Mouse (Mus musculus): ENCODE measurements around the gene Fndc1. TPM values are rescaled to one million over a fixed set of nuclear protein-coding genes. Genes with fewer than 3 reads are reported as not detected.

Gene Fndc1
- total RNA-seq, 2 experiments from 2014 or later = 88.5 to 107 TPM

- DNase-seq = peak; percentile 46
- intact Hi-C loops (cut with DNase I; ENCODE audit: low total_unique reads) = loop anchor here (10.0 kb wide), 1 partner anchor 233 kb away; no protein-coding TSS in a partner anchor
Observed at GRCm38 (mm10) chr17:7827586-7827985, 484 bp upstream of the Fndc1 start.

GRCm38 (mm10) chr17:7825416-7825815, 1.7 kb downstream of the Fndc1 start:
- peak; percentile 73 for DNase-seq
- intact Hi-C loops (cut with DNase I; ENCODE audit: low total_unique reads) = loop anchor here (10.0 kb wide), 1 partner anchor 231 kb away; no protein-coding TSS in a partner anchor

- DNase-seq = peak; percentile 68
- intact Hi-C loops (cut with DNase I; ENCODE audit: low total_unique reads) = loop anchor here (5.0 to 10.0 kb wide), 2 partner anchors 227 to 379 kb away; no protein-coding TSS in a partner anchor
Observed at GRCm38 (mm10) chr17:7821553-7822186, 5.4 kb downstream of the Fndc1 start.

GRCm38 (mm10) chr17:7820176-7820575, 6.9 kb downstream of the Fndc1 start:
- intact Hi-C loops (cut with DNase I; ENCODE audit: low total_unique reads) = loop anchor here (5.0 to 10.0 kb wide), 2 partner anchors 225 to 378 kb away; no protein-coding TSS in a partner anchor
- no peak for DNase-seq

GRCm38 (mm10) chr17:7816602-7817001, 10.5 kb downstream of the Fndc1 start:
- no peak for DNase-seq
- intact Hi-C loops (cut with DNase I; ENCODE audit: low total_unique reads) = no loop called here

- no peak for DNase-seq
- intact Hi-C loops (cut with DNase I; ENCODE audit: low total_unique reads) = no loop called here
Observed at GRCm38 (mm10) chr17:7814433-7814832, 12.7 kb downstream of the Fndc1 start.

GRCm38 (mm10) chr17:7808043-7808442, 19.1 kb downstream of the Fndc1 start:
- intact Hi-C loops (cut with DNase I; ENCODE audit: low total_unique reads) = no loop called here
- no peak for DNase-seq

GRCm38 (mm10) chr17:7805105-7805504, 22.0 kb downstream of the Fndc1 start:
- intact Hi-C loops (cut with DNase I; ENCODE audit: low total_unique reads) = no loop called here

GRCm38 (mm10) chr17:7802483-7802882, 24.6 kb downstream of the Fndc1 start:
- intact Hi-C loops (cut with DNase I; ENCODE audit: low total_unique reads) = no loop called here

More at GRCm38 (mm10) chr17:7805105-7805504, 22.0 kb downstream of the Fndc1 start:
- no peak for DNase-seq

GRCm38 (mm10) chr17:7799894-7800293, 27.2 kb downstream of the Fndc1 start:
- intact Hi-C loops (cut with DNase I; ENCODE audit: low total_unique reads) = no loop called here
- no peak for DNase-seq

More at GRCm38 (mm10) chr17:7802483-7802882, 24.6 kb downstream of the Fndc1 start:
- DNase-seq = peak; percentile 18

- no peak for DNase-seq
- intact Hi-C loops (cut with DNase I; ENCODE audit: low total_unique reads) = no loop called here
Observed at GRCm38 (mm10) chr17:7795584-7795983, 31.5 kb downstream of the Fndc1 start.

GRCm38 (mm10) chr17:7795168-7795567, 31.9 kb downstream of the Fndc1 start:
- DNase-seq = no peak
- intact Hi-C loops (cut with DNase I; ENCODE audit: low total_unique reads) = no loop called here

- intact Hi-C loops (cut with DNase I; ENCODE audit: low total_unique reads) = no loop called here
- DNase-seq = peak; percentile 60
Observed at GRCm38 (mm10) chr17:7794093-7794492, 33.0 kb downstream of the Fndc1 start.

- intact Hi-C loops (cut with DNase I; ENCODE audit: low total_unique reads) = no loop called here
- DNase-seq = no peak
Observed at GRCm38 (mm10) chr17:7790512-7790911, 36.6 kb downstream of the Fndc1 start.

- intact Hi-C loops (cut with DNase I; ENCODE audit: low total_unique reads) = no loop called here
- DNase-seq = no peak
Observed at GRCm38 (mm10) chr17:7774101-7774500, 53.0 kb downstream of the Fndc1 start.

- no peak for DNase-seq
- intact Hi-C loops (cut with DNase I; ENCODE audit: low total_unique reads) = no loop called here
Observed at GRCm38 (mm10) chr17:7759786-7760185, 67.3 kb downstream of the Fndc1 start.

GRCm38 (mm10) chr17:7755001-7755400, 72.1 kb downstream of the Fndc1 start:
- intact Hi-C loops (cut with DNase I; ENCODE audit: low total_unique reads) = no loop called here
- no peak for DNase-seq

- no peak for DNase-seq
- intact Hi-C loops (cut with DNase I; ENCODE audit: low total_unique reads) = no loop called here
Observed at GRCm38 (mm10) chr17:7753383-7753782, 73.7 kb downstream of the Fndc1 start.

- intact Hi-C loops (cut with DNase I; ENCODE audit: low total_unique reads) = no loop called here
- no peak for DNase-seq
Observed at GRCm38 (mm10) chr17:7749051-7749815, 77.9 kb downstream of the Fndc1 start.

GRCm38 (mm10) chr17:7746841-7747240, 80.3 kb downstream of the Fndc1 start:
- intact Hi-C loops (cut with DNase I; ENCODE audit: low total_unique reads) = no loop called here
- no peak for DNase-seq

GRCm38 (mm10) chr17:7744976-7745375, 82.1 kb downstream of the Fndc1 start:
- DNase-seq = no peak
- intact Hi-C loops (cut with DNase I; ENCODE audit: low total_unique reads) = no loop called here
